Mouse (Mus musculus) c-Kit-positive CD71-positive TER-119-positive erythroid progenitor cells, embryonic 14.5 days (primary cell): ENCODE data around the gene Dnm2.

Source experiments
- DNase-seq: peaks from one replicate; pipeline ENCODE4 v3.0.0-alpha.2; 2013; ENCODE audit warnings: low spot score

The Dnm2 gene

GRCm38 (mm10) chr9:21430724-21431123, 6.0 kb downstream of the Dnm2 start:
- no peak for DNase-seq

DNA sequence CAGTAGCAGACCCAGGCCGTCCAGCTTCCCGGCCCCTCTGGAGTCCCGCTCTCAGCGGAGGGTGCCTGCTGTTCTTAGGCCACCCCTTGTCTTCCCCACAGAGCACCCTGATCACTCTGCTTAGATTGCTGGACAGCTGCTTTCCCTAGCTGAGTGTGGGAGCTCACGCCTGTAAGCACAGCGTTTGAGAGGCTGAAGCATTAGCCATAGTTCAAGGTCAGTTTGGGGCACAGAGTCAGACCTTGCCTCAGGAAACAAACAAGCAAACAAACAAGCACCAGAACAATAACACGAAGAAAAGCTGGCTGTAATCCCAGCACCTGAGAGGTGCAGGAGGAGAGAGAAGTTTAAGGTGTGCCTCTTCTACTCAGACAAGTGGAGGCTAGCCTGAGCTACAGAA, 7.4 kb downstream of the Dnm2 start:
- no peak for DNase-seq

DNA sequence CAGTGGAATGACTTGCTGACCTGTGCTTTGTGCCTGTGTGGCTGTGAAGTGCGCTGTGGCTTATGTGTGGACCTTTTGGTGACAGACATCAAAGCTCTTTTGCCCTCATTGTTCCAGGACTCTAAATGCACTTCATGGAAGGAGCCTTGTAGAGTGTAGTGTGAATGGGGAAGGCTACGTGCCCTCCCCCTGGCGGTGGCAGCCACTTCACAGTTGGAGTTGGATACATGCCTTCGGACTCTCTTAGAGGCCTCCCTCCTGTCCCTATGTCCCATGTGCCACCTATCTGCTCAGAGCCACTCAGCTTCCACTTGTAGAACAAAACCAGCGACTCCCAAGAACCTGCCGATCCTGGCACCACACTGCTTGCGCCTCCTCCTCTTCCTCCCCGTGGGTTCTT, 9.1 kb downstream of the Dnm2 start:
- DNase-seq, result no peak

GRCm38 (mm10) chr9:21434410-21434809, 9.7 kb downstream of the Dnm2 start:
- DNase-seq, result no peak

DNA sequence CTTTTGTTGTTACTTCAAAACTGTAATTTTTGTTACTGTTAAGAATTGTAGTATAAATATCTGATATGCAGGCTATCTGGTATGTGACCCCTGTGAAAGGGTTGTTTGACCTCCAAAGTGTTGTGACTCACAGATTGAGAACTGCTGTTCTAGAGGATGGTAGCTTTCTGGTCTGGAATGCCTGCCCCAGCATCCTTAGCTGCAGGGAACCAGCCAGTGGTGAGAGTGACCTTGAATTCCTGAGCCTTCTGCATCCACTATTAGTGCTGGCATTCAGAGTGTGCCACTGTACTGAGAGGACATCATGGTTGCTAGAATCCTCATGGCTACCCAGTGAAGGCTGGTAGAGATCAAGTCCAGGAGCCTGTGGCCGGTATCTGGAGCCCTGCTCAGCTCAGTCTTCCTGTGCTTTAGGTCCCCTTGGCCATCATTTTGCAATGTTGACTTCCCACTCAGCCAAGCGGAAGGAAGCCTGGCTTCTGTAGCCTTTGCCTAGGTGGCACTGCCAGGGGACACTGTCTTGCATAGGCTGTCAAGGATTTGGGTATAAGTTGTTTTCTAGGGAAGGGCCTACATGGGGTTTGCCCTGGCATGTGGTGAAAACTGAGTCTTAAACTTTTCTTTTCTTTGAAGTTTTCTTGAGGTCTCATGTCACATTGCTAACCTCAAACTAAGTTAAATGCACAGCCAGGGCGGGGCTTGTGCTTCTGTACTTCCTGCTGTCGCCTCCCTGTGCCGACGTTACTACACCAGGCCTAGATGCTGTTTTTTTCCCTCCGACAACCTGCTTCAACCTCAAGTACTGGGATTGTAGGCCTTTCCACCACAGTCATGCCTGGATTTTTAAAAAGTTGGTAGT, 11.3 kb downstream of the Dnm2 start:
- DNase-seq, result no peak

GRCm38 (mm10) chr9:21437577-21437976, 12.9 kb downstream of the Dnm2 start:
- no peak for DNase-seq

DNA sequence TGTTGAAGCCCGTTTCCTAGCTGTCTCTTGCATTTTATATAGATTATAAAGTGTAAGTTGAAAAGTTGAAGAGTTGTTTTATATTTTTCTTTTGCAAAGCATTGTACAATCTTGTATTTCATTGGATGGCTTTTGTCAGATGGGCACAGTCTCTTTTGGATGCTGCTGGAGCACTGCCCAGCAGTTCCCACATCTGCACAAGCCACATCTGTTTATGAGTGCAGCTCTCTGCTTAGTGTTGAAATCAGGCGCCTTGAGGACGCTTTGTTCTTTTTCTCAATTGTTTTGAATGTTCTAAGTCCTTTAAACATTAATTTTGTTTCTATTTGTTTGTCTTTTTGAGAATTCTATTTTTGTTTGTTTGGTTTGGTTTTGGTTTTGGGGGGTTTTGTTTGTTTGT, 13.5 kb downstream of the Dnm2 start:
- DNase-seq, result no peak

- no peak for DNase-seq
Measured at GRCm38 (mm10) chr9:21439456-21439855, 14.7 kb downstream of the Dnm2 start.

GRCm38 (mm10) chr9:21439914-21440313, 15.2 kb downstream of the Dnm2 start:
- no peak for DNase-seq

GRCm38 (mm10) chr9:21440387-21440786, 15.7 kb downstream of the Dnm2 start:
- DNase-seq, result no peak

DNA sequence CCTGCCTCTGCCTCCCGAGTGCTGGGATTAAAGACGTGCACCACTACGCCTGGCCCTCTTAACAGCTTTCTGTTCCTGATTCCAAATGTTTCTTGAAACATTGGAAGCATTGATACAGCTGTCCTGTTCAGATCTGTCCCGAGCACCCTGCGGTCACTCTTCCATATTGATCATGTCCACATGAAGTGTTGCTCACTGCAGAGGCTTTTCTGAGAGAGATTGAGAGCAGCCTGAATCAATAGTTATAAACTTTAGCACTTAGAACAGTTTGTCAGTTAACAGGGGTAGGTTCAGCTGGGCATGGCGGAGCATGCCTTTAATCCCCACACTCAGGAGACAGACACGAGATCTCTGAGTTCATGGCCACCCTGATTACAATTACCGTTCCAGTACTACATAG, 19.1 kb downstream of the Dnm2 start:
- no peak for DNase-seq

GRCm38 (mm10) chr9:21444574-21444973, 19.9 kb downstream of the Dnm2 start:
- no peak for DNase-seq

DNA sequence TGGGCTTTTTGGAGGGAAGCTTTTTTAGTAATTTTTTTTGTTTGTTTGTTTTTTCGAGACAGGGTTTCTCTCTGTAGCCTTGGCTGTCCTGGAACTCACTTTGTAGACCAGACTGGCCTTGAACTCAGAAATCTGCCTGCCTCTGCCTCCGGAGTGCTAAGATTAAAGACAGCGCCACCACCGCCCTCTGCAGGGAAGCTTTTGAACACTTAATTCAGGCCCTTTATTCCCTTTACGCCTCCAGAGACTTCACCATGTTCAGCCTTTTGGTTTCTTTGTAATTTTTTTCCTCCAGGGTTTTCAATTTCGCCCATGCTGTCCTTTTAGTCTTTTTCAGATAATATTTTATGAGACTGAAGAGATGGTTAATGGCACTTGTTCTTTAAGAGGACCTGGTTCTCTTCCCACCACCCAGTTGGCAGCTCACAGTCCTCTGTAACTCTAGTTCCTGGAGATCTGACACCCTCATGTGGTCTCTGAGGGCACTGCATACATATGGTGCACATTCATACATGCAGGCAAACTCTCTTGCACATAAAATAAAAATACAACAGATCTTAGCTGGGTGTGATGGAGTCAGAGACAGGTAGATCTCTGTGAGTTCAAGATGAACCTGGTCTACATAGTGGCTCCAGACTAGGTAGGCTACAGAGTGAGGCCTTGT, 20.5 kb downstream of the Dnm2 start:
- no peak for DNase-seq

GRCm38 (mm10) chr9:21447778-21448177, 23.1 kb downstream of the Dnm2 start:
- DNase-seq, result no peak

GRCm38 (mm10) chr9:21449710-21450109, 25.0 kb downstream of the Dnm2 start:
- no peak for DNase-seq

- no peak for DNase-seq
Measured at GRCm38 (mm10) chr9:21450270-21450669, 25.6 kb downstream of the Dnm2 start.

GRCm38 (mm10) chr9:21451391-21451790, 26.7 kb downstream of the Dnm2 start:
- DNase-seq, result no peak

- peak; percentile 30 for DNase-seq
Measured at GRCm38 (mm10) chr9:21451870-21452269, 27.2 kb downstream of the Dnm2 start.

GRCm38 (mm10) chr9:21453003-21453402, 28.3 kb downstream of the Dnm2 start:
- DNase-seq, result no peak

DNA sequence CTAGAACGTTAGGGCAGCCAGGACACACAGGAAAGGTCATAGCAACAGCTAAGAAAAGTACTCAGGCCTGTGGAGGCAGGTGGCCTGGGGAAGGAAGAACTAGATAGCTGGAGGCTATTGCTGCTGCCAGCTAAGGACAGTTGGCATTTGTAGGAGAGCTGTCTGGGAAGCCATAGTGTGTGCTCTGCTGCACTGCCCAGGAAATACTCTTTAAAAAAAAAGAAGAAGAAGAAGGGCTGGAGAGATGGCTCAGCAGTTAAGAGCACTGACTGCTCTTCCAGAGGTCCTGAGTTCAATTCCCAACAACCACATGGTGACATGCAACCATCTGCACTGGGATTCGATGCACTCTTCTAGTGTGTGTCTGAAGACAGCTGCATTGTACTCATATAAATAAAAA, 28.8 kb downstream of the Dnm2 start:
- no peak for DNase-seq

DNA sequence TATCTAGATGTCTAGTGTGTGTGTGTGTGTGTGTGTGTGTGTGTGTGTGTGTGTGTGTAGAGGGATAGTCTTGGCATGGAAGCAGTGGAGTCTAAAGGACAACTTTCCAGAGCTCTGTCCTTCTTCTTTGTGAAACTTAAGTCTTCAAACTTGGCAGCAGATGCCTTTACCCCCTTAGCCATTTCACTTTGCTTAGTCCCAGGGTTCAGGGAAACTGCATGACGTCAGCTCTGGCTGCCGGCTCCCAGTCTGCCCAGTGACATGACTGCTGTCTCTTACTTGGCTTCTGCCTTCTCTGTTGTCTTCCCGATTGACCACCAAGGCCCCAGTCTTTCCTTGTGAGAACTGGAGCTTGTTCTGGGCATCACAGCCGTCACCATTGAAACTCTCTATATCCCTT, 29.8 kb downstream of the Dnm2 start:
- no peak for DNase-seq

- DNase-seq, result no peak
Measured at GRCm38 (mm10) chr9:21455103-21455770, 30.5 kb downstream of the Dnm2 start.
